ENCODE assay signal across 14 mouse cellular contexts in the genomic region with DNA sequence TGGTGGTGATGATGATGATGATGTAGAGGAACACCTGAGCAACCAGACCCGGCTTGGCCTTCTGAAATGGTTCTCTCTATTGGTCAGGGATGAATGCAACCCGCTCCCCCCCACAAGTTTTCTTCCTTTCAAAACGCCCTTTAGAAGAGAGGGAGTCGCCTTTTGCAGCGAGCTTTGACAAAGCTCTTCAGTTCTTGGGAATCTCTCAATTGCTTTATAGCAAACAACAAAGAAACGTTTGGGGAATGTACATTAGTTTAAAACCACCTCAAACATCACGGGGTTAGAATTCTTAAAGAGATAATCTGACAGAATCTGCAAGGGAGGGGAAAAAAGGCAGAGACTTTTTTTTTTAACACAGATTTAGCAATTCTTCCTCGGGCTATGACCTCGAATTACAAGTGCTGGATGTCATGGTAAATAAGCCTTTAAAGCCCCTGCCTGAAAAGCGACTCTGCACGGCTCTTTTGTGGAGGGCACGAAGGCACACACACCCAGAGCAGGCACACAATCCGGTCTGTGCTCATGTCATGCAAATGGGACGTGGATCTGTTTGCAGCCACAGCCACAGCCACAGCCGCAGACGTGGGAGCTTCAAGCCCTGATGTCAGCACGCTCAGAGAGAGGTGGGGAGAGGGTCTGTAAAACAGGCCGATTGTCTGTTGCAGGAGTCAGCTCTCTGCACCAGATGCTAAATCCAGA.
DNase-seq lines count a peak whose midpoint lies in the region; ATAC-seq lines count a peak whose summit lies in the region.
"Had no signal": no experiment of that assay in that cellular context is flagged by ENCODE, and none has a peak within 500 bp of the region (broad histone marks: within the 10 kb centered on the region; RNA-seq: fewer than 3 reads in every experiment).

No protein-coding gene starts in this region.

- H3K4me3 ChIP-seq in forebrain, embryonic 14.5 days (ENCODE audit: low read depth, low read length): no peak overlapping the region
- peak overlapping the region; percentile 7; the same call in 1 of the 2 replicates for H3K4me3 ChIP-seq in midbrain, embryonic 10.5 days
- no peak overlapping the region for H3K4me3 ChIP-seq in neural tube, embryonic 15.5 days (replicated peaks)
- H3K4me3 ChIP-seq in kidney, embryonic 16.5 days (ENCODE audit: low read length): no peak overlapping the region
- H3K4me3 ChIP-seq in heart, embryonic 11.5 days (ENCODE audit: low read depth, low read length): no peak overlapping the region
- H3K4me3 ChIP-seq: heart, embryonic 13.5 days had no signal

- DNase-seq in embryo, embryonic 11 days: peak; percentile 73
- DNase-seq in forebrain, embryonic 14.5 days (ENCODE audit: low spot score): peak; percentile 44
- peak; percentile 83 for DNase-seq in midbrain, embryonic 10.5 days (ENCODE audit: low spot score)
- no peak for DNase-seq in heart, postnatal 25 days (ENCODE audit: low spot score)
- no peak for DNase-seq in spleen, postnatal 10 days (ENCODE audit: low spot score in 2 of 2)
- DNase-seq: adrenal gland, postnatal 25 days; cerebellum, adult 11 months; liver; lung, postnatal 10 days had no signal

- no peak for ATAC-seq in forebrain, embryonic 14.5 days
- peak; percentile 69 for ATAC-seq in neural tube, embryonic 15.5 days (ENCODE audit: low FRiP score)
- no peak for ATAC-seq in kidney, embryonic 16.5 days (ENCODE audit: low FRiP score, low TSS enrichment)
- no peak for ATAC-seq in heart, embryonic 11.5 days (replicated peaks; ENCODE audit: insufficient number of reproducible peaks, low FRiP score, low TSS enrichment)
- ATAC-seq: intestine, embryonic 16.5 days had no signal

- H3K4me1 ChIP-seq in forebrain, embryonic 14.5 days (ENCODE audit: control insufficient read depth, insufficient read depth, low read length): peaks cover 3% of the 10 kb centered on the region; the same call in 1 of the 2 replicates
- peaks cover 34% of the 10 kb centered on the region for H3K4me1 ChIP-seq in midbrain, embryonic 10.5 days
- H3K4me1 ChIP-seq in neural tube, embryonic 15.5 days: peaks cover 13% of the 10 kb centered on the region
- H3K4me1 ChIP-seq in kidney, embryonic 16.5 days (ENCODE audit: insufficient read depth, low read length): no peaks in the 10 kb centered on the region
- 0 out of 2 replicates have a peak, but pooled peaks cover 2% of the 10 kb centered on the region for H3K4me1 ChIP-seq in heart, embryonic 11.5 days (ENCODE audit: control insufficient read depth, insufficient read depth, low read length)
- H3K4me1 ChIP-seq: heart, embryonic 13.5 days had no signal

- H3K27me3 ChIP-seq in forebrain, embryonic 14.5 days (replicated peaks; ENCODE audit: control insufficient read depth, insufficient read depth, low read length): no peaks in the 10 kb centered on the region
- peaks cover 92% of the 10 kb centered on the region for H3K27me3 ChIP-seq in midbrain, embryonic 10.5 days (ENCODE audit: low read depth, poor library complexity, severe bottlenecking)
- H3K27me3 ChIP-seq in neural tube, embryonic 15.5 days (replicated peaks): no peaks in the 10 kb centered on the region
- 0 out of 2 replicates have a peak, but pooled peaks cover 2% of the 10 kb centered on the region for H3K27me3 ChIP-seq in kidney, embryonic 16.5 days (ENCODE audit: insufficient read depth, low read length)
- no peaks in the 10 kb centered on the region; the same call in 1 of the 2 replicates for H3K27me3 ChIP-seq in heart, embryonic 11.5 days (ENCODE audit: control insufficient read depth, insufficient read depth, low read length)
- H3K27me3 ChIP-seq: heart, embryonic 13.5 days had no signal

- no peak overlapping the region; the same call in 1 of the 2 replicates for H3K9ac ChIP-seq in forebrain, embryonic 14.5 days (ENCODE audit: low read length)
- H3K9ac ChIP-seq in neural tube, embryonic 15.5 days (replicated peaks): no peak overlapping the region
- no peak overlapping the region for H3K9ac ChIP-seq in kidney, embryonic 16.5 days (replicated peaks; ENCODE audit: low read length)
- no peak overlapping the region for H3K9ac ChIP-seq in heart, embryonic 11.5 days (ENCODE audit: low read depth, low read length)
- H3K9ac ChIP-seq: heart, embryonic 13.5 days had no signal

- H3K36me3 ChIP-seq in forebrain, embryonic 14.5 days (ENCODE audit: control insufficient read depth, insufficient read depth, low read length): no peaks in the 10 kb centered on the region
- H3K36me3 ChIP-seq in midbrain, embryonic 10.5 days: no peaks in the 10 kb centered on the region
- H3K36me3 ChIP-seq in neural tube, embryonic 15.5 days: no peaks in the 10 kb centered on the region
- no peaks in the 10 kb centered on the region for H3K36me3 ChIP-seq in kidney, embryonic 16.5 days (ENCODE audit: insufficient read depth, low read length)
- H3K36me3 ChIP-seq in heart, embryonic 11.5 days (ENCODE audit: control insufficient read depth, insufficient read depth, low read length): no peaks in the 10 kb centered on the region
- H3K36me3 ChIP-seq: heart, embryonic 13.5 days had no signal

- intact Hi-C loops in heart, postnatal 25 days (cut with DNase I): no loop called here

- no peaks in the 10 kb centered on the region for H3K9me3 ChIP-seq in forebrain, embryonic 14.5 days (replicated peaks; ENCODE audit: control insufficient read depth, low read length)
- no peaks in the 10 kb centered on the region for H3K9me3 ChIP-seq in midbrain, embryonic 10.5 days (replicated peaks)
- no peaks in the 10 kb centered on the region for H3K9me3 ChIP-seq in neural tube, embryonic 15.5 days (replicated peaks)
- H3K9me3 ChIP-seq in kidney, embryonic 16.5 days (ENCODE audit: low read length): no peaks in the 10 kb centered on the region
- H3K9me3 ChIP-seq in heart, embryonic 11.5 days (replicated peaks; ENCODE audit: control insufficient read depth, low read length): no peaks in the 10 kb centered on the region
- H3K9me3 ChIP-seq: heart, embryonic 13.5 days had no signal

- peak overlapping the region; percentile 14; the same call in 1 of the 2 replicates for H3K4me2 ChIP-seq in forebrain, embryonic 14.5 days (ENCODE audit: low read length)
- H3K4me2 ChIP-seq in neural tube, embryonic 15.5 days: peak overlapping the region; percentile 31
- H3K4me2 ChIP-seq in kidney, embryonic 16.5 days (replicated peaks; ENCODE audit: low read depth, low read length): no peak overlapping the region
- no peak overlapping the region for H3K4me2 ChIP-seq in heart, embryonic 11.5 days
- H3K4me2 ChIP-seq: heart, embryonic 13.5 days had no signal

- 4% methylated on average over 18 of the region's 18 CpGs for WGBS in forebrain, embryonic 14.5 days
- WGBS in midbrain, embryonic 10.5 days: 14% methylated on average over 18 of the region's 18 CpGs
- WGBS in neural tube, embryonic 15.5 days: 11% methylated on average over 18 of the region's 18 CpGs
- WGBS in kidney, embryonic 16.5 days: 28% methylated on average over 18 of the region's 18 CpGs
- WGBS in heart, embryonic 11.5 days (ENCODE audit: insufficient replicate concordance): 49% methylated on average over 18 of the region's 18 CpGs

- no peak overlapping the region for H3K27ac ChIP-seq in forebrain, embryonic 14.5 days (ENCODE audit: low read depth, low read length)
- H3K27ac ChIP-seq in midbrain, embryonic 10.5 days (replicated peaks): peak overlapping the region; percentile 46; the same call in 1 of the 2 replicates
- no peak overlapping the region for H3K27ac ChIP-seq in neural tube, embryonic 15.5 days (replicated peaks)
- no peak overlapping the region for H3K27ac ChIP-seq in kidney, embryonic 16.5 days (ENCODE audit: low read length)
- no peak overlapping the region for H3K27ac ChIP-seq in heart, embryonic 11.5 days (ENCODE audit: low read depth, low read length)
- H3K27ac ChIP-seq: heart, embryonic 13.5 days had no signal

Comparison
In these comparisons a context has a peak if more than half of its experiments do, and no peak if none do; other contexts are left out.
1. DNase-seq: peak in embryo, embryonic 11 days (single experiment), forebrain, embryonic 14.5 days (single experiment) and midbrain, embryonic 10.5 days (single experiment); none in heart, postnatal 25 days (single experiment) and spleen, postnatal 10 days (0 of 2).
2. H3K4me2 ChIP-seq: peak in forebrain, embryonic 14.5 days (single experiment) and neural tube, embryonic 15.5 days (single experiment); none in kidney, embryonic 16.5 days (single experiment) and heart, embryonic 11.5 days (single experiment).